Mouse (Mus musculus) kidney, adult 2 months (tissue): Measurements from ENCODE around the gene Shank2. TPM values are rescaled to one million over a fixed set of nuclear protein-coding genes. Genes with fewer than 3 reads are reported as not detected.

Experiments
- DNase-seq: peaks from one replicate; pipeline ENCODE4 v3.0.0; 2021
- H3K27ac ChIP-seq: fragments of 200-500 bp; 2 replicates; pipeline ENCODE4 v1.5.1; 2012; ENCODE audit warnings: low read depth, low read length, control low read depth, inconsistent platforms; ENCODE audit not compliant: insufficient read depth
- H3K27me3 ChIP-seq: fragments of 200-500 bp; replicated peaks from 2 replicates; pipeline ENCODE4 v1.6.1; 2012; ENCODE audit warnings: mild to moderate bottlenecking, moderate library complexity, low read length, inconsistent platforms; ENCODE audit not compliant: control insufficient read depth, insufficient read depth
- H3K36me3 ChIP-seq: fragments of 200-500 bp; 2 replicates; pipeline ENCODE4 v1.6.1; 2012; ENCODE audit warnings: mild to moderate bottlenecking, moderate library complexity, low read length, inconsistent platforms; ENCODE audit not compliant: control insufficient read depth, insufficient read depth
- H3K4me1 ChIP-seq: fragments of 200-500 bp; 2 replicates; pipeline ENCODE4 v1.6.1; 2011; ENCODE audit warnings: low read length; ENCODE audit not compliant: control insufficient read depth, insufficient read depth
- H3K4me3 ChIP-seq: fragments of 200-500 bp; 2 replicates; pipeline ENCODE4 v1.5.1; 2011; ENCODE audit warnings: mild to moderate bottlenecking, low read depth, low read length, control low read depth; ENCODE audit not compliant: insufficient read depth
- CTCF ChIP-seq: fragments of 200-500 bp; conservative IDR thresholded peaks from 2 replicates; pipeline ENCODE4 v1.5.1; 2011; ENCODE audit warnings: low read depth, mild to moderate bottlenecking, control low read depth, low read length, moderate library complexity, mixed read lengths; ENCODE audit not compliant: insufficient read depth, insufficient read length
- POLR2A ChIP-seq: fragments of 200-500 bp; IDR thresholded peaks from one replicate; pipeline ENCODE4 v1.6.1; 2011; ENCODE audit warnings: low read depth, low read length, control low read depth
- WGBS: fragments of 180-500 bp; shearing (Covaris S2); methylation state at CpG from one replicate; pipeline ENCODE4 v1.1.7; 2018; 5-methylcytosine and 5-hydroxymethylcytosine counted together
- polyA plus RNA-seq: library from polyadenylated mRNA; depleted of rRNA; stranded (reverse); fragments of >200 nt; gene quantifications from 2 replicates; pipeline ENCODE4 v1.2.3, GENCODE M21; 2012

Shank2 gene
- polyA plus RNA-seq, 1 experiment = 16.1 TPM

GRCm38 (mm10) chr7:144105952-144106351 is 104.2 kb downstream of the Shank2 start:
- TF ChIP-seq CTCF = no peak
- TF ChIP-seq POLR2A = no peak
- no peaks in the 10 kb centered on the region for H3K27me3 ChIP-seq
- H3K4me1 ChIP-seq = no peaks in the 10 kb centered on the region
- H3K27ac ChIP-seq = no peak overlapping the region
- WGBS = 22% methylated on average over 1 of the region's 1 CpGs
- H3K4me3 ChIP-seq = no peak overlapping the region
- DNase-seq = no peak
- H3K36me3 ChIP-seq = no peaks in the 10 kb centered on the region

GRCm38 (mm10) chr7:144106352-144107011 is 104.8 kb downstream of the Shank2 start:
- Histone ChIP-seq H3K4me1 (no peaks in the 10 kb centered on the region), H3K36me3 (no peaks in the 10 kb centered on the region), H3K27ac (no peak overlapping the region), H3K4me3 (no peak overlapping the region), H3K27me3 (no peaks in the 10 kb centered on the region)
- WGBS = 62% methylated on average over 9 of the region's 9 CpGs
- TF ChIP-seq CTCF (no peak), POLR2A (no peak)
- DNase-seq = no peak

GRCm38 (mm10) chr7:144108141-144108540 is 106.4 kb downstream of the Shank2 start:
- no peak overlapping the region for H3K4me3 ChIP-seq
- no peaks in the 10 kb centered on the region for H3K4me1 ChIP-seq
- no peaks in the 10 kb centered on the region for H3K36me3 ChIP-seq
- TF ChIP-seq POLR2A (no peak), CTCF (no peak)
- no peaks in the 10 kb centered on the region for H3K27me3 ChIP-seq
- WGBS = 94% methylated on average over 5 of the region's 5 CpGs
- no peak for DNase-seq
- no peak overlapping the region for H3K27ac ChIP-seq

GRCm38 (mm10) chr7:144111026-144111604 is 109.4 kb downstream of the Shank2 start:
- TF ChIP-seq CTCF = no peak
- no peak for TF ChIP-seq POLR2A
- DNase-seq = no peak
- 44% methylated on average over 4 of the region's 4 CpGs for WGBS
- Histone ChIP-seq H3K4me1 (no peaks in the 10 kb centered on the region), H3K36me3 (no peaks in the 10 kb centered on the region), H3K4me3 (no peak overlapping the region), H3K27ac (no peak overlapping the region), H3K27me3 (no peaks in the 10 kb centered on the region)

- Histone ChIP-seq H3K4me3 (no peak overlapping the region), H3K36me3 (no peaks in the 10 kb centered on the region), H3K27me3 (no peaks in the 10 kb centered on the region), H3K27ac (no peak overlapping the region), H3K4me1 (no peaks in the 10 kb centered on the region)
- WGBS = 82% methylated on average over 3 of the region's 3 CpGs
- DNase-seq = no peak
- TF ChIP-seq POLR2A (no peak), CTCF (no peak)
Observed at GRCm38 (mm10) chr7:144111981-144112380, 110.3 kb downstream of the Shank2 start.

- H3K36me3 ChIP-seq = no peaks in the 10 kb centered on the region
- TF ChIP-seq CTCF (no peak), POLR2A (no peak)
- no peak overlapping the region for H3K27ac ChIP-seq
- H3K27me3 ChIP-seq = no peaks in the 10 kb centered on the region
- DNase-seq = no peak
- WGBS = 54% methylated on average over 3 of the region's 3 CpGs
- peaks cover 5% of the 10 kb centered on the region; the same call in 1 of the 2 replicates for H3K4me1 ChIP-seq
- H3K4me3 ChIP-seq = no peak overlapping the region
Observed at GRCm38 (mm10) chr7:144114230-144114629, 112.5 kb downstream of the Shank2 start.

- H3K27me3 ChIP-seq = no peaks in the 10 kb centered on the region
- 51% methylated on average over 1 of the region's 1 CpGs for WGBS
- TF ChIP-seq CTCF (no peak), POLR2A (no peak)
- H3K4me3 ChIP-seq = no peak overlapping the region
- H3K36me3 ChIP-seq = no peaks in the 10 kb centered on the region
- peak; percentile 35 for DNase-seq
- no peak overlapping the region for H3K27ac ChIP-seq
- H3K4me1 ChIP-seq = peaks cover 10% of the 10 kb centered on the region; the same call in 1 of the 2 replicates
Observed at GRCm38 (mm10) chr7:144119562-144119961, 117.8 kb downstream of the Shank2 start.
